Mouse (Mus musculus): ENCODE measurements at regions not wholly inside any gene's neighbourhood (a gene's known extent, or its start where the extent isn't known, plus 50 kb on each side); places are given as distances from the start of the nearest gene placed in this dataset.

DNA sequence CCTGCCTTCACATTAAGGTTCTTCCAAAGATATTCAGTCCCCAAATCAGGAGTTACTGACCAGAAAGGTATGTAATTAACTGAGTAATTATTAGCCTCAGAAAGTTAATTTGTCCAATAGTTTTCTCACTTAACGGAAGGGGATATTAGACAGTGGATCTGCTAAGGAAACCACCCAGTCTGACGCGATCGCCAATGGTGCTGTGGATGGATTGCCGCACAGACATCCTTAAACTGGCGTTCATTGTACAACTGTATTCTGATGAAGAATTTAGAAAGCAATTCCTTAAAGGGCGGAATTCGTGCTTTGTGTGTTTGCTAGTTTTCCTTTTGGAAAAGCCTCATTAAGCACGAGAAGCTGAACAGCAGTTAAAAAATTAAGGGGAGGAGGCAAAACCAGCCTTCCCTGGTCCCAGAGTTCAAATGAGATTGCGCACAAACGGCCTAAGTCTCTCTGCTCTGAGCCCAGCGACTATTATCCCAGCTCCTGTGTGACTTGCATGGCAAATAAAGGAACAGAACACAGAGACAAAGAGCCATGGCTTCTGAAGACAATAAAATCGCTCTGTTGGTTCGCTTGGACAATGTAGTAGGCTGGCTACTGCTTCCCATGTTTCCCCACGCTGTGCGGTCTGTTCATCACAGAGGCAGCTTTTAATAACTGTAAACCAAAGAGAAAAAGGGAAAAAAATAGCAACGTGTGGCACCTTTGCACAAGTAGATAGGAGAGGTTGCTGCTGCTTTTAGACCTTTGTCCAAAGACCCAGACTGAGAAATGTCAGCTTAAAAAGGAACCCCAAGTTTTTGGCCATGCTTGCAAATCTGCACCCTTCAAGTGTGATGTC, 83.1 kb downstream of the S1pr1 start:
- TF ChIP-seq ZNF384 (IDR thresholded peaks at IDR 0.05; ENCODE audit: low read depth, low read length) (no peak), ZC3H11A (IDR thresholded peaks at IDR 0.05; ENCODE audit: borderline replicate concordance, low read depth, low read length) (no peak), HCFC1 (IDR thresholded peaks at IDR 0.05; ENCODE audit: borderline replicate concordance, insufficient read depth, low read length) (no peak)
